Mouse (Mus musculus): ENCODE measurements around the gene Prrc2c. TPM values are rescaled to one million over a fixed set of nuclear protein-coding genes. Genes with fewer than 3 reads are reported as not detected.

The Prrc2c gene
- polyA plus RNA-seq, 1 experiment from 2014 or later = 66.3 TPM

DNA sequence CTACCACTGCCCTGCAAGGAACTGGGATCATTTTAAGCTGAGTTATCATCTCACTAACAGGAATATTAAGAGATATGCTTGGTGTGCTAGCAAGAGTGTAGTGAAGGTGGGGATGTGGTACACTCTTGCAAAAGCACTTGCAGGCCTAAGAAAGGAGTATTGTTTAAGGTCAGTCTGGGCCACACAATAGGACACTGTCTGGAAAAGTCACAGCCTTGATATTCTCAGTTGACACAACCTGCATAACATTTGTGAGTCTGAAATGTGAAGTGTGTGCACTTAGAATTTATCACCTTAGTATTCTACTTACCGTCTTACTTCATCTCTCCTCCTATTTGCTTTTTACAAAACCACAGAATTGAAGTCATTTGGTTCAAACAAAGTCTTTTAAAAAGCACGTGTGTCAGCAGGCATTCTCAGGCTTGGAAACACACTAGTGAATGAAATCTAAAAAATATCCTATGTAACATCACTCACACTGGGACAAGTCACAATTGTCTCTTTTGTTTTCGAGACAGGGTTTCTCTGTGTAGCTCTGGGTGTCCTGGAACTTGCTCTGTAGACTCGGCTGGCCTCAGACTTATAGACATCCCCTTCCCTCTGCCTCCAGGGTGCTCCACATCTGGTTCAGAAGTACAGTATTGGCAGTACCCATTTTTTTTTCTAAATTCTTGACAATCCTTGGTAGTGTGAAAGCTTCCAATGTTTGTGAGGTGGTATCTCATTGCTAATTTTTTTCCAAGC, 31.4 kb upstream of the Prrc2c start:
- ATAC-seq (ENCODE audit: low FRiP score, low TSS enrichment) (no peak), DNase-seq (ENCODE audit: low spot score) (no peak)
- WGBS = 49% methylated on average over 4 of the region's 4 CpGs
- TF ChIP-seq EP300 (optimal IDR thresholded peaks at IDR 0.05) (no peak), CTCF (IDR thresholded peaks at IDR 0.05; ENCODE audit: low read depth) (no peak)
- no peak overlapping the region for H3K27ac ChIP-seq (replicated peaks)
- H3K27me3 ChIP-seq (ENCODE audit: control insufficient read depth, insufficient read depth, low read length) = no peaks in the 10 kb centered on the region
- H3K4me2 ChIP-seq (replicated peaks; ENCODE audit: low read depth) = no peak overlapping the region
- no peak overlapping the region for H3K9ac ChIP-seq (ENCODE audit: low read length)
- no peak overlapping the region for H3K4me3 ChIP-seq (ENCODE audit: low read depth, low read length)
- H3K4me1 ChIP-seq (replicated peaks; ENCODE audit: control insufficient read depth, insufficient read depth) = no peaks in the 10 kb centered on the region
- H3K9me3 ChIP-seq (ENCODE audit: control insufficient read depth, low read length) = no peaks in the 10 kb centered on the region
- no peaks in the 10 kb centered on the region for H3K36me3 ChIP-seq (ENCODE audit: control insufficient read depth, insufficient read depth, low read length)

DNA sequence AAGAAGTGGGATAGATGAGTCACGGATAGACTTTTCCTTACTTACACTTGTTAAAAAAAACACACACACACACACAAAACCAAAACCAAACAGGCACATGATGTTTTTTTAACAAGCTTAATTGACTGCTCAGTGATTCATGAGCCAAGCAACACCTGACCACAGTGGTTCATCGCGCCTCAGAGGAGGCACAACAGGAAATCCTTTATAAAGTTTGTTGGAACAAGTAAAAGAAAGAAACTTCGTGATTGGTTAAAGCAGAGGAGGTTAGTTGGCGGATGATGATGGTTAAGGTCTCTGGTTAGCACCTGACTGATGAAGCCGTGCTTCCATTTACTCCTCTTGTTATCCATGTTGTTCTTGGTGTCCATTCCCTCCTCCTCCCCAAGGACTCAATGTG, 11.7 kb upstream of the Prrc2c start:
- TF ChIP-seq EP300 (optimal IDR thresholded peaks at IDR 0.05) = no peak
- no peak for TF ChIP-seq CTCF (IDR thresholded peaks at IDR 0.05; ENCODE audit: low read depth)
- Histone ChIP-seq H3K4me1 (replicated peaks; ENCODE audit: control insufficient read depth, insufficient read depth) (no peaks in the 10 kb centered on the region), H3K4me2 (replicated peaks; ENCODE audit: low read depth) (no peak overlapping the region), H3K36me3 (ENCODE audit: control insufficient read depth, insufficient read depth, low read length) (no peaks in the 10 kb centered on the region), H3K9me3 (ENCODE audit: control insufficient read depth, low read length) (no peaks in the 10 kb centered on the region), H3K9ac (ENCODE audit: low read length) (no peak overlapping the region), H3K4me3 (ENCODE audit: low read depth, low read length) (no peak overlapping the region), H3K27me3 (ENCODE audit: control insufficient read depth, insufficient read depth, low read length) (no peaks in the 10 kb centered on the region), H3K27ac (replicated peaks) (no peak overlapping the region)
- no peak for ATAC-seq (ENCODE audit: low FRiP score, low TSS enrichment)
- DNase-seq (ENCODE audit: low spot score) = no peak
- WGBS = 91% methylated on average over 6 of the region's 6 CpGs

- no peak for ATAC-seq (ENCODE audit: low FRiP score, low TSS enrichment)
- TF ChIP-seq CTCF (IDR thresholded peaks at IDR 0.05; ENCODE audit: low read depth) (no peak), EP300 (optimal IDR thresholded peaks at IDR 0.05) (no peak)
- no peak overlapping the region for H3K4me3 ChIP-seq (ENCODE audit: low read depth, low read length)
- 51% methylated on average over 7 of the region's 7 CpGs for WGBS
- no peaks in the 10 kb centered on the region for H3K4me1 ChIP-seq (replicated peaks; ENCODE audit: control insufficient read depth, insufficient read depth)
- no peaks in the 10 kb centered on the region for H3K27me3 ChIP-seq (ENCODE audit: control insufficient read depth, insufficient read depth, low read length)
- no peak overlapping the region for H3K9ac ChIP-seq (ENCODE audit: low read length)
- no peaks in the 10 kb centered on the region for H3K9me3 ChIP-seq (ENCODE audit: control insufficient read depth, low read length)
- DNase-seq (ENCODE audit: low spot score) = no peak
- H3K36me3 ChIP-seq (ENCODE audit: control insufficient read depth, insufficient read depth, low read length) = no peaks in the 10 kb centered on the region
- no peak overlapping the region for H3K4me2 ChIP-seq (replicated peaks; ENCODE audit: low read depth)
- no peak overlapping the region for H3K27ac ChIP-seq (replicated peaks)
These were observed 9.3 kb upstream of the Prrc2c start for GRCm38 (mm10) chr1:162749607-162750006.

DNA sequence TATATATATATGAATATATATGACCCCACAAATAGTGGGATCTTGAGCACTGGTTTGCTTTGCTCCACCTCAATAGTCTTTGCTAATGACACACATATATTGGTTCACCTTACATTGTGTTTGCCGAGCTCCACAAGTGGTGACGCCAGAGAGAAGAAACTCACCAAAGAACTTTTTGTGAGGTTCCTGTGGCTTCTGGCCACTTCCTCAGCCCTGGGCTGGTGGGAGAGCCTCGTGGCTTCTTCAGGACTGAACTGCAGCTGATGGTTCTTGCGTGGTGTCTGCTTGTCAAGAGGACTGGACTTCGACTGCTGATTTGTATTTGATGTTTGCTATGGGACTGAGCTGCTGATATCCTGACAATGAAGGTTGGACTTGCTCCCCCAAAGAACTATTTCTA, 8.4 kb upstream of the Prrc2c start:
- no peak overlapping the region for H3K9ac ChIP-seq (ENCODE audit: low read length)
- ATAC-seq (ENCODE audit: low FRiP score, low TSS enrichment) = no peak

DNA sequence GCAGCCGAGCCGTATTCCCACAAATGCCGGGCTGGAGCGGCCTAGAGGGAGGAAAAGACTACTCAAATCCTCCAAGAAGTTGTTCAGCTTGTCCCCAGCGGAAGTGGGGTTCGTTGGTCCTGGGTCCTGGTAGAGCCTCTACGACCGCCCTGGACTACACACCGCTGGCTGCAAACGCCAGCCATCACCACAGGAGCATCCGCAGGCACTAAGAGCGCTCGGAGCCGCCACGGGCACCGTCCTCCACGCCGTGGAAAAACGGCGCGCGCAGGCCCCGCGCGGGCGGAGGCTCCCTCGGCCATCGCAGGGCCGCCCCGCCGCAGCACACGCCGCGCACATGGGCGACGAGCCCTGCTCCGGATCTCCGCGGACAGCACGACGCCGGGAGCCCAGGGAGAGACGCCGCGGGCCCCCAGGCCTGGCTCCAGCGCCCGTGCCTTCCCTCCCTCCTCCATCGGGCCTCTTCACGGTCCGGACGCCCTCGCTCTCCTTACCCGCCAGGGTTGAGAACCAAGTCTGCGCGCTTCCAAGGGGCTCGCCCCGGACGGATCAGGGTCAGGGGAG, 443 bp downstream of the Prrc2c start:
- no peaks in the 10 kb centered on the region for H3K9me3 ChIP-seq (ENCODE audit: control insufficient read depth, low read length)
- H3K27me3 ChIP-seq (ENCODE audit: control insufficient read depth, insufficient read depth, low read length) = no peaks in the 10 kb centered on the region
- ATAC-seq (ENCODE audit: low FRiP score, low TSS enrichment) (peak; percentile 85), DNase-seq (ENCODE audit: low spot score) (no peak)
- no peak for TF ChIP-seq CTCF (IDR thresholded peaks at IDR 0.05; ENCODE audit: low read depth)
- no peak for TF ChIP-seq EP300 (optimal IDR thresholded peaks at IDR 0.05)
- H3K27ac ChIP-seq (replicated peaks) = peak overlapping the region; percentile 100
- H3K9ac ChIP-seq (ENCODE audit: low read length) = peak overlapping the region; percentile 97
- 0% methylated on average over 47 of the region's 58 CpGs for WGBS
- no peaks in the 10 kb centered on the region for H3K36me3 ChIP-seq (ENCODE audit: control insufficient read depth, insufficient read depth, low read length)
- H3K4me1 ChIP-seq (replicated peaks; ENCODE audit: control insufficient read depth, insufficient read depth) = no peaks in the 10 kb centered on the region
- peak overlapping the region; percentile 71 for H3K4me2 ChIP-seq (replicated peaks; ENCODE audit: low read depth)
- peak overlapping the region; percentile 100 for H3K4me3 ChIP-seq (ENCODE audit: low read depth, low read length)

More for the DNA sequence above, 8.4 kb upstream of the Prrc2c start:
- Histone ChIP-seq H3K4me1 (replicated peaks; ENCODE audit: control insufficient read depth, insufficient read depth) (no peaks in the 10 kb centered on the region), H3K27me3 (ENCODE audit: control insufficient read depth, insufficient read depth, low read length) (no peaks in the 10 kb centered on the region), H3K9me3 (ENCODE audit: control insufficient read depth, low read length) (no peaks in the 10 kb centered on the region), H3K27ac (replicated peaks) (no peak overlapping the region), H3K4me2 (replicated peaks; ENCODE audit: low read depth) (no peak overlapping the region), H3K36me3 (ENCODE audit: control insufficient read depth, insufficient read depth, low read length) (no peaks in the 10 kb centered on the region), H3K4me3 (ENCODE audit: low read depth, low read length) (no peak overlapping the region)
- no peak for DNase-seq (ENCODE audit: low spot score)
- 77% methylated on average over 5 of the region's 5 CpGs for WGBS
- TF ChIP-seq EP300 (optimal IDR thresholded peaks at IDR 0.05) (no peak), CTCF (IDR thresholded peaks at IDR 0.05; ENCODE audit: low read depth) (no peak)

GRCm38 (mm10) chr1:162739406-162739805, 950 bp downstream of the Prrc2c start:
- under 1% methylated on average over 10 of the region's 10 CpGs for WGBS
- H3K27ac ChIP-seq (replicated peaks) = peak overlapping the region; percentile 100
- 0 out of 2 replicates have a peak, but pooled peaks cover 2% of the 10 kb centered on the region for H3K4me1 ChIP-seq (replicated peaks; ENCODE audit: control insufficient read depth, insufficient read depth)
- peak overlapping the region; percentile 100 for H3K4me3 ChIP-seq (ENCODE audit: low read depth, low read length)
- TF ChIP-seq CTCF (IDR thresholded peaks at IDR 0.05; ENCODE audit: low read depth) = peak; percentile 29
- TF ChIP-seq EP300 (optimal IDR thresholded peaks at IDR 0.05) = no peak
- peak overlapping the region; percentile 97 for H3K9ac ChIP-seq (ENCODE audit: low read length)
- no peaks in the 10 kb centered on the region for H3K27me3 ChIP-seq (ENCODE audit: control insufficient read depth, insufficient read depth, low read length)
- ATAC-seq (ENCODE audit: low FRiP score, low TSS enrichment) = no peak
- DNase-seq (ENCODE audit: low spot score) = peak; percentile 36
- H3K9me3 ChIP-seq (ENCODE audit: control insufficient read depth, low read length) = no peaks in the 10 kb centered on the region
- H3K36me3 ChIP-seq (ENCODE audit: control insufficient read depth, insufficient read depth, low read length) = no peaks in the 10 kb centered on the region
- peak overlapping the region; percentile 71 for H3K4me2 ChIP-seq (replicated peaks; ENCODE audit: low read depth)
